Mouse (Mus musculus) adrenal gland, postnatal 36 days (tissue): ENCODE measurements around the gene Ucp3. TPM values are rescaled to one million over a fixed set of nuclear protein-coding genes. Genes with fewer than 3 reads are reported as not detected.

Source experiments
- DNase-seq, 2 experiments: peaks; one replicate each; pipeline ENCODE4 v3.0.0; 2021; ENCODE audit warnings: mixed read lengths in 1 of 2
- total RNA-seq, 2 experiments: library from RNA; stranded (reverse); gene quantifications; 2 replicates each; pipeline ENCODE4 v1.2.3; 2021

The Ucp3 gene
- total RNA-seq, 2 experiments from 2014 or later = 14.6 to 29.8 TPM

GRCm38 (mm10) chr7:100500276-100500977 is 27.6 kb downstream of the Ucp3 start:
- DNase-seq = peak in 1 of 2 experiments; percentile 34

DNA sequence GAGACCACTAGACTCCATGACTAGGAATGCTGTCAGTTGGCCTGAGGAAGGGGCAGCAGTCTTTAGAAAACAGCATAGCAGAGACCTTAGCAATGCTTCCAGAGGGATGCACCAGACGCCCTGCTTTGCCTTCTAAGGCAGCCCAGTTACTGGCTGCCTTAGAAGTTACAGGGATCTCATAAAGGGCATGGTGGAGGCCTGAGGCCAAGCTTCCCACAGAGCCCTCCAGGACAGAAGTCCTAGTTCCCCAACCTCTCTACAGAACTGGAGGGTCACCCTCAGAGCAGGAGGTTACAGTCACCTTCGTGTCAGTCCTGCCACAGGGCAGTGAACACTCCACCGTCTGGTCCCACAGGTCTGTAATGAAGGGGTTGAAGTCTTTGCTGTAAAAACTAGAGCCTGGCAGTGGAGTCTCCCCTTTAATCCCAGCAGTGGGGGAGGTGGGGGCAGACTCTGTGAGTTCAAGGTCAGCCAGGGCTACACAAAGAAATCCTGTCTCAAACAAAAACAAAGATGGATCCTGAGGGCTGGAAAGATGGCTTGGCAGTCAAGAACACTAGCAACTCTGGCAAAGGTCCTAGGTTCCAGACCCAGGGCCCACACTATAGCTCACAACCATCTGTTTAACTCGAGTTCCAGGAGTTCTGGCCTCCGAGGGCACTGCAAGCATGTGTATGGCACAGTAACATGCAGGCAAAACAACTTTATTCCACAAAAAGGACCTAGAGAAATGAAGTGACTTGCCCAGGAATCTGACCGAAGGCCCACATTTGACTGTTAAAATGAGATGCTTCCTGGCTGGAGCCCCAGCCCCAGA is 28.4 kb downstream of the Ucp3 start:
- no peak for DNase-seq

DNA sequence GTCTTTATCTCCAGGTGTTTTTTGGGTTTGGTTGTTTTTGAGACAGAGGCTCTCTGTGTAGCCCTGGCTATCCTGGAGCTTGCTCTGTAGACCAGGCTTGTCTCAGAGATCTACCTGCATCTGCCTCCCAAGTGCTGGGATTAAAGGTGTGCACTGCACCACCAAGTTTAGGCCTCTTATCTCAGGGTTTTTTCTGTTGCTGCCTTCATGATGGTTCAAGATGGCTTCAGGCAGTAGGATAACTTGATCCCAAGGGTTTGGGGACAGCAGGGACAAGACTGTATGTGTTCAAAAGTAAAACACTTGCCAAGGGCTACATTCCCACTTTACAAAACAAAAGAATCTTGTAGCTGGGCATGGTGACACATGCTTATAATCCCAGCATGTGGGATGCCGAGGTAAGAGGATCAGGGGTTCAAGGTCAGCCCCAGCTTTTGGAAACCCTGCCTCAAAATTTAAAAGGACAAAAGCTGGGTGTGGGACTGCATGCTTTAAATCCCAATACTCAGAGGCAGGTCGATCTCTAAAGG is 29.1 kb downstream of the Ucp3 start:
- no peak for DNase-seq

GRCm38 (mm10) chr7:100502374-100502922 is 29.7 kb downstream of the Ucp3 start:
- DNase-seq = no peak

- no peak for DNase-seq
These were observed 30.3 kb downstream of the Ucp3 start for GRCm38 (mm10) chr7:100503076-100503475.

- no peak for DNase-seq
These were observed 32.1 kb downstream of the Ucp3 start for GRCm38 (mm10) chr7:100504740-100505487.

DNA sequence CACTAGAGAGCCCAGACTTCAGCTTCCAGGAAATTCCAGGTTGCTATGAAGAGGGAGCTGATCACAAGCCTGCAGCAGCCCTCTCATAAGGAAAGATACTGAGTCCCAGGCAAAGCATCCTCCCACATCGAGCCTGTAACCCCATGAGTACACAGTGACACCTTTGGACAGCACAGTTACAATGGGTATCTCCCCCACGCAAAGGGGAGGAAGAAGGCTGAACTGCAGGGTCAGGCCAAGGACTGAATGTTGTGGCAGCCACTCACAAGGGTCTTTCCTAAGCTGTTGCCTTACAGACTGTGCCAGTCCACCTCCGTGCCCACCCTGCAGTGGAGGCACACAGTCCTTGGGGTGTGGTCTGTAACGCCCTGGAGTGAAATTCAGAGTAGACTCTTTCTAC is 33.7 kb downstream of the Ucp3 start:
- DNase-seq = no peak

GRCm38 (mm10) chr7:100508670-100509069 is 35.9 kb downstream of the Ucp3 start:
- DNase-seq = no peak

DNA sequence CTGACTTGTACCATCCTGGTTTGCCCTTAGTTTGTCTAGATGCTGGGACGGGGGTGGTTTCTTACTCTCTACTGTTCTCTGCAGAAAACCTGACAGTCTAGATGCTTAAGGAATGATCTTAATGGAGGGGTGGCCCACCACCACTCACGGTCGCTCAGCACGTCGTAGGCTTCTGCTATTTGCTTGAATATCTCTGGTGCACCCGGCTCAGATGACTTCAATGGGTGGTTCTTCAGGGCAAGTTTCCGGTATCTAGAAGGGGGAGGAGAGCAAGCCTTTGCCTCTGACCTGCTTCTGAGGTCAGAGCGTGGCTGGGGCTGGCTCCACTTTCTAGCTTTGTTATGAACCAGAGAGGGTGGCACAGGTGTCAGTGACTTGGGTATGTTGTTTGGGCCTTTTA is 38.8 kb downstream of the Ucp3 start:
- DNase-seq = no peak

DNA sequence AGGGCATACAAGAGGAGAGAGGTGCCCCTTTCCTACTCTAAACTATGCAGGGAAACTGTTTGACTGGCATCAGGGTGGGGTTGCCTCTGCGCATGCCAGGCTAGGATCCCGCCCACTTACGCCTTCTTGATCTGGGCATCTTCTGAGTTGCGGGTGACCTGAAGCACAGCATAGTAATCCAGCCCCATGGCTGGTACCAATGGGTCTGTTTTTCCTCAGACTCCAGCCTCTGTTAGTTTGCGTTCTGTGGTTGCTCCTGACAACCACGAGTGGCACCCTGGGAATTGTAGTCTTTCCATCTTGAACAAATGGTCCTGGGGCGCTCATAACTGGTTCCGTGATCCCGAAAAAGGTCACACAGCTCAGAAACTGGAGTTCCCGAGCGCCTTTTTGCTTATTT is 41.8 kb downstream of the Ucp3 start, which contains the start of gene Dnajb13:
Gene Dnajb13 (minus strand): TSS at position 388 of the 400 bp plus-strand sequence.
- no peak for DNase-seq

DNA sequence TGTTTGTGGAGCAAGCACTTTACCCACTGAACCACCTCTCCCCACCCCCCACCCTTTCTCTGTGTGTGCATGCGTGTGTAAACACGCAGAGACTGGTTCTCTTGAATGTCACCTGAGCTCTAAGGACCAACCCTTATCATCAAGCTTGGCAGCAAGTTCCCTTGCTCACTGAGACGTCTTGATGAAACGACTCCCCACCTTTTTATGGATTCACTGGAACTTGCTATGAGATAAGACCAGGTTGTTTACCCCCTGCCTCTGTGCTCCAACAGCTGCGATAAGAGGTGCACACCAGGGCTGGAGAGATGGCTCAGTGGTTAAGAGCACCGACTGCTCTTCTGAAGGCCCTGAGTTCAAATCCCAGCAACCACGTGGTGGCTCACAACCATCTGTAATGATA is 47.4 kb downstream of the Ucp3 start:
- DNase-seq = no peak

DNA sequence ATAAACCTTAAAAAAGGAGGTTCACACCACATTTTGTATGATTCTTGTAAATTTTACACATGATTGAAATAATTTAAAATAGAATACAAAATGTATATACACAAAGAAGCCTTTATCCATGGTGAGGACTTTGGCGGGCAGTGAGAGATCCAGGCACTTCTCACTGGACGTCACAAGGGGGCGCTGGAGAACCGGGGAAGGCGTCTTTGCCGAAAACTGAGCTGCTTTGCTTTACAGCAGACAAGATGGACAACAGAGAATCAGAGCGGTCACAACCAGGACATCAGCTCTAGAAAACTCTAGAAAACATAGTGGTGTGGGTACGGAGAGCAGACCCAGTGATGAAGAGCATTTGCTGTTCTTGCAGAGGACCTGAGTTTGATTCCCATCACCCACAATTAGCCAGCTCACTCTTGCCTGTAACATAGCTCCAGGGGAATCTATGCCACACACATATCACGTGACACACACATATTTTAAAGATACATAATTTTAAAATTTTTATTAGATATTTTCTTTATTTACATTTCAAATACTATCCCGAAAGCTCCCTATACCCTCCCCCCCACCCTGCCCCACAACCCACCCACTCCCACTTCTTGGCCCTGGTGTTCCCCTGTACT is 48.0 kb downstream of the Ucp3 start:
- DNase-seq = peak; percentile 88 to 90

DNA sequence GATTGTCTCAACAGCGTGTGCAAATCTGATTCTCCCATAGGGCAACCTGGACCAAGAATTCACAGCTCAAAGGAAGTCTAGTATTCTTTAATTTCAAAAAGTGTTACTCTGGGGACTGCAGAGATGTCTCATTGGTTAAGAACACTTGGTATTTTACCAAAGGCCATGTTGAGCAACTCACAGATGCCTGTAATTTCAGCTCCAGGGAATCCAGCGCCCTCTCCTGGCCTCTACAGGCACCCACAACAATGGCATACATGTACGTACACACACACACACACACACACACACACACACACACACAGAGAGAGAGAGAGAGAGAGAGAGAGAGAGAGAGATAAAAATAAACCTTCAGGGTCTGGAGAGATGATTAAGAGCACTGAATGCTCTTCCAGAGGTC is 49.4 kb downstream of the Ucp3 start:
- DNase-seq = no peak

DNA sequence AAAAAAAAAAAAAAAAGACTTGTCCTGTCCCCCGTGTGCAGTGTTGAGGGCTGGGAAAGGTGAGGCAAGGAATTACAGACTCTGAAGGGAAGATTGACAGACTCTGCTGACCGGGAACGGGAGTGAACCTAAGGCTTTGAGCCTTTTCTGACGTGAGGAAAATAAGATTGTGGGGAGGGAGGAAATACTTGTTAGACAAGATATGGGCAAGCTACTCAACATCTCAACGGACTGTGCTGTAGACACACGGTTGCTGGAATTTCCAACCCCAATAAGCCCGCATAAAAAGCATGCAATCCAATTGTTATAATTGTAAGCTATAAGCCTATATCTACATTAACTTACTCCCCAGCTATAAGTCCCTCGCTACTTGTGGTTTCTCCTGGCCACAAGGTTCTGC is 51.9 kb downstream of the Ucp3 start:
- DNase-seq = no peak

DNA sequence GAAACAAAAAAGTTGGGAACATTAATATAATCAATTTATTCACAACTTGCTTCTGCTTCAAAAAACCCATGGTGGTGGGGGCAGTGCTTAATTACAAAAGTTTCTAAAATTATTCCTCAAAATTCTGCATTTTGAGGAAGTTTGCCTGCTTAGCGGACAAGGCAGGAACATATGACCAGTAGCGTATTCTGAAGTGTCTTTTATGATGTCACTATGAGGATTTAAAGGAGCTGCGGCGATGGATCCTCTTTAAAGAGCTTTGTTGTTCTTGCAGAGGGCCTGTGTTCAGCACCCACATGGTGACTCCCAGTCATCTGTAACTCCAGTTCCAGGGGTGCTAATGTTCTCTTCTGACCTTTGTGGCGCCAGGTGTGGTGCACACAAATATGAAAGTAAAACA is 58.0 kb downstream of the Ucp3 start:
- no peak for DNase-seq

- DNase-seq = no peak
These were observed 60.7 kb downstream of the Ucp3 start for GRCm38 (mm10) chr7:100533503-100533902.

DNA sequence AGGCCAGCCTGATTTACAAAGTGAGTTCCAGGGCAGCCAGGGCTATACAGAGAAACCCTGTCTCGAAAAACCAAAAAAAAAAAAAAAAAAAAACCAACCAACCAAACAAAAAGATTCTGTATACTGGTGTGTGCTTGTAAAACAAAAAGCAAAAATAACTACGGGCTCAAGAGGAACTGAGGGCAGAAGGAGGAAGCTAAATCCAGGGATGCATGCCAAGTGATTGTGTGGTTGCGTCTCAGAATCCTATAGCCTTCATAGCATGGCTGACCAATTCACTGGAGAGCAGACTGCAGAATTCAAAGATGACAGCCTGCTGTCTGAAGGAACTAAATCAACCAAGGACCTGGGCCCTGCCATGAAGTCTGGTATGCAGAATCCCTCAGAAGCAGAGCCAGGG is 61.4 kb downstream of the Ucp3 start:
- no peak for DNase-seq

DNA sequence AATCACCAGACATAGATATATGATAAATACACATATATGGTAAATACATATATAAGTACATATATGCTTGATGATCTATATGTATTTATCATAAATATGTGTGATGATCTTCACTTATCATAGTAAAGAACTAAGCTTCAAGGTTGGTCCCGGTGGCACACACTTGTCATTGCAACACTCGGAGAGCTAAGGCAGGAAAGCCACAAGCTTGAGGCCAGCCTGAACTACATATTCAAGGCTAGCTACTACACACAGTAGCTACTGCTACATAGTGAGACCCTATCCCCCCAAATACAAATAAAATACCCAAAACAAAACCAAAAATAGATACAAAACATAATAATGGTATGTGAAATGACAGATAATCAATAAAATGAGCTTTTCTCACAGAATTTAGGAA is 63.0 kb downstream of the Ucp3 start:
- DNase-seq = no peak
